Mouse (Mus musculus): Measurements from ENCODE around the gene Haus2. TPM values are rescaled to one million over a fixed set of nuclear protein-coding genes. Genes with fewer than 3 reads are reported as not detected.

Gene Haus2
- total RNA-seq, 2 experiments from 2014 or later = 3.0 to 4.2 TPM

DNA sequence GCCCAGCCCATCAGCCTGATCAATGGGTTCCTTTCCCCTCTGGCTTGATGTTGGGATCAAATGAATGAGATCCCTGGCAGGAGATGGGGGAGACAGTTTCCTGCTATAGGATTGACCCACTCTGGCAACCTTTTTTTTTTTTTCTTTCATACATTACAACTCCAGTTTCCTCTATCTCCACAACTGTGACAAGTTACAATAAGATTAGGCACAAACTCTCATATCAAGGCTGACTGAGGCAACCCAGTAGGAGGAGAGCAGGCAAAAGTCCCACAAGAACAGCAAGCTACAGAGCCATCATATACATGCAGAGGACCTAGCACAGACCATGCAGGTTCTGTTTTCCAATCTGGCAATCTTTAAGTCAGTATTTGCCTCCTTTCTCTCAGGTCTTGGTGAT is 50.1 kb downstream of the Haus2 start:
- no peak for ATAC-seq (replicated peaks; ENCODE audit: low FRiP score, poor library complexity, severe bottlenecking)

GRCm38 (mm10) chr2:120660486-120661078 is 51.4 kb downstream of the Haus2 start:
- no peak for ATAC-seq (replicated peaks; ENCODE audit: low FRiP score, poor library complexity, severe bottlenecking)

- ATAC-seq (replicated peaks; ENCODE audit: low FRiP score, poor library complexity, severe bottlenecking) = no peak
Measured at GRCm38 (mm10) chr2:120662766-120663165, 53.6 kb downstream of the Haus2 start.

DNA sequence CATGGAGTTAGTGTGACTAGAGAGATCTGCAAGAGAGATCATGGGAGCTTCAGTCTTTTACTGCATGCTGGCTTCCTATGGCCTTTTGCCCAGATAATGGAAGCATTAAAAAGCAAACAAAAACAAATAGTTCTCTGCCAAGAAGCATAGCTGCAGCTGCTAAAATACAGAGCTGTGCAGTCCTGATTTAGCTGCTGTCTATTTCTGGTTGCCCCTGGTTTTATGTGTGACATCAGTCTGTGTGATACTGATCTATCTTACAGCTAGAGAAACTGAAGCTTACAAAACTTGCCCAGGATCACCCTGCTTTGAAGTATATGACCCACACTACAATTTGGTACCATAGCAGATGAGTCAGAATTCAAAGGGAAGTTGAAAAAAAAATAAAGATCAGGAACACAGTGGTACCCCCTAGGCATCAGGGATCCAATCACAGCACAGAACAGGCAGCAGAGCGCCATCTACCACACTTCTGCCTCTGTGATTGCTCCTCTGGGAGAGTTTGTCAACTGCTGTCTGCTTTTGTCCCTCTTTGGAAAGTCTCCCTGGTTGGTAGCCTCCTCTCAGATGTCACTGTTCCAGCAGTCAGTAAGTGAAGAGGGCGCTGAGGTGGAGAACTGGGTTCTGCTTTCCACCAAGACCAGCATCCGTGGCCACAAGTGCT is 54.4 kb downstream of the Haus2 start:
- ATAC-seq (replicated peaks; ENCODE audit: low FRiP score, poor library complexity, severe bottlenecking) = no peak

- no peak for ATAC-seq (replicated peaks; ENCODE audit: low FRiP score, poor library complexity, severe bottlenecking)
Measured at GRCm38 (mm10) chr2:120667446-120667845, 58.3 kb downstream of the Haus2 start.

- no peak for ATAC-seq (replicated peaks; ENCODE audit: low FRiP score, poor library complexity, severe bottlenecking)
Measured at GRCm38 (mm10) chr2:120670253-120670652, 61.1 kb downstream of the Haus2 start.

Other genes starting within 250 kb of the Haus2 start
- 3.8 and 5.2 TPM in 2 replicates for gene Ganc, start 205.5 kb upstream of the Haus2 start, total RNA-seq (2015; ENCODE audit: low replicate concordance)
- gene Ganc, start 205.5 kb upstream of the Haus2 start, total RNA-seq (2017; ENCODE audit: low replicate concordance) = 5.2 and 22.6 TPM in 2 replicates
- 7.1 and 16.3 TPM in 2 replicates for gene Tmem87a, start 205.3 kb upstream of the Haus2 start, total RNA-seq (2015; ENCODE audit: low replicate concordance)
- 19.2 and 19.7 TPM in 2 replicates for gene Tmem87a, start 205.3 kb upstream of the Haus2 start, total RNA-seq (2017; ENCODE audit: low replicate concordance)
- not detected in 2 replicates for gene Capn3, start 153.4 kb upstream of the Haus2 start, total RNA-seq (2015; ENCODE audit: low replicate concordance)
- 0.51 TPM in 1 of 2 replicates, not detected in the other for gene Capn3, start 153.4 kb upstream of the Haus2 start, total RNA-seq (2017; ENCODE audit: low replicate concordance)
- gene Zfp106, start 45.5 kb upstream of the Haus2 start, total RNA-seq (2015; ENCODE audit: low replicate concordance) = 20.4 and 23.2 TPM in 2 replicates
- 25.0 and 39.2 TPM in 2 replicates for gene Zfp106, start 45.5 kb upstream of the Haus2 start, total RNA-seq (2017; ENCODE audit: low replicate concordance)
- 29.0 and 45.9 TPM in 2 replicates for gene Snap23, start 41.7 kb upstream of the Haus2 start, total RNA-seq (2015; ENCODE audit: low replicate concordance)
- gene Snap23, start 41.7 kb upstream of the Haus2 start, total RNA-seq (2017; ENCODE audit: low replicate concordance) = 52.9 and 87.4 TPM in 2 replicates
- 1.3 and 1.9 TPM in 2 replicates for gene Lrrc57, start 137 bp downstream of the Haus2 start, total RNA-seq (2015; ENCODE audit: low replicate concordance)
- gene Lrrc57, start 137 bp downstream of the Haus2 start, total RNA-seq (2017; ENCODE audit: low replicate concordance) = 7.8 and 12.0 TPM in 2 replicates
- gene Stard9, start 19.7 kb downstream of the Haus2 start, total RNA-seq (2015; ENCODE audit: low replicate concordance) = 0.84 and 7.1 TPM in 2 replicates
- gene Stard9, start 19.7 kb downstream of the Haus2 start, total RNA-seq (2017; ENCODE audit: low replicate concordance) = 0.94 and 1.1 TPM in 2 replicates
- gene Cdan1, start 240.7 kb downstream of the Haus2 start, total RNA-seq (2015; ENCODE audit: low replicate concordance) = 5.4 and 18.4 TPM in 2 replicates
- gene Cdan1, start 240.7 kb downstream of the Haus2 start, total RNA-seq (2017; ENCODE audit: low replicate concordance) = 12.5 and 14.1 TPM in 2 replicates
- gene Ttbk2, start 241.2 kb downstream of the Haus2 start, total RNA-seq (2015; ENCODE audit: low replicate concordance) = 1.2 and 3.1 TPM in 2 replicates
- 1.1 and 1.4 TPM in 2 replicates for gene Ttbk2, start 241.2 kb downstream of the Haus2 start, total RNA-seq (2017; ENCODE audit: low replicate concordance)